Mouse (Mus musculus): Measurements from ENCODE around the gene Pdlim7. TPM values are rescaled to one million over a fixed set of nuclear protein-coding genes. Genes with fewer than 3 reads are reported as not detected.
A peak's percentile ranks its signal among the peaks of the same experiment; 100 is the strongest.

Gene Pdlim7
- total RNA-seq, 2 experiments from 2014 or later: 115 to 119 TPM

- DNase-seq: peak; percentile 60
Observed at GRCm38 (mm10) chr13:55486029-55486794, 27.3 kb downstream of the Pdlim7 start.

GRCm38 (mm10) chr13:55484520-55485088 is 28.9 kb downstream of the Pdlim7 start:
- no peak for DNase-seq

- no peak for DNase-seq
Observed at GRCm38 (mm10) chr13:55483593-55483992, 29.9 kb downstream of the Pdlim7 start.

GRCm38 (mm10) chr13:55483071-55483470 is 30.4 kb downstream of the Pdlim7 start:
- no peak for DNase-seq

DNA sequence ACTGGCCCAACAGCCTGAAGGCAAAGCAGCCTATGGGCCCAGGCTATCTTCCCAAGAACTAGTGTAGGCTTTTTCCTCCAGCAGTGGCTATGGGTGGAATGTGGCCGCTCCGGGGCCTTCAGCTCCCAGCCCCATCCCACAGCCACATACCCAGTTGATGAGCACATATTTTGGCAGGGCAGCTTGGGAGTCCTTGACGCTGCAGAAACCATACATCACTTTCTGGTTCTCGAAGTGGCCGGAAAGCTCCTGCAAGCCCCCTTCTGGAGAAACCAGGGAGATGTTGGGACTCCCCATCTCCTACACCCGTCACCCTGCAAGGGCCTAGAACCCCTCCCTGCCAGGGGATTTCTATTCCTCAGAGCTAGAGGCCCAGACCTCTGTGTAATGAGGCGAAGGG is 30.9 kb downstream of the Pdlim7 start:
- peak; percentile 66 for DNase-seq

- no peak for DNase-seq
Observed at GRCm38 (mm10) chr13:55479929-55480328, 33.5 kb downstream of the Pdlim7 start.

- DNase-seq: peak; percentile 46
Observed at GRCm38 (mm10) chr13:55479008-55479407, 34.5 kb downstream of the Pdlim7 start.

DNA sequence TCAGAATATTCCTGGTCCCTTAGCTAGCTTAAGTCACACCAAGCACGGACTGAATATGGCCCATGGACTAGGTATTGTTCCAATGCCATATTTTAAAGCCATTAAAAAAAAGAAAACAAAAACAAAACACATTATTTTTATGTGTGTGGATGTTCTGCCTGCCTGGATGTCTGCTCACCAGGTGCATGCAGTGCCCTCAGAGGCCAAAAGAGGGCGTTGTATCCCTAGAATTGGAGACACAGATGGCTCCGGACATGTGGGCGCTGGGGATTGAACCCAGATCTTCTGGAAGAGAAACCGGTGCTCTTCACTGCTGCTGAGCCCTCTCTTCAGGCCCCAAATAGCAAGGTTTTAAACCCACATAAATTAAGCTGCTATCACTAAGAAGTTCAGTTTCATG is 35.4 kb downstream of the Pdlim7 start:
- DNase-seq: peak; percentile 56

DNA sequence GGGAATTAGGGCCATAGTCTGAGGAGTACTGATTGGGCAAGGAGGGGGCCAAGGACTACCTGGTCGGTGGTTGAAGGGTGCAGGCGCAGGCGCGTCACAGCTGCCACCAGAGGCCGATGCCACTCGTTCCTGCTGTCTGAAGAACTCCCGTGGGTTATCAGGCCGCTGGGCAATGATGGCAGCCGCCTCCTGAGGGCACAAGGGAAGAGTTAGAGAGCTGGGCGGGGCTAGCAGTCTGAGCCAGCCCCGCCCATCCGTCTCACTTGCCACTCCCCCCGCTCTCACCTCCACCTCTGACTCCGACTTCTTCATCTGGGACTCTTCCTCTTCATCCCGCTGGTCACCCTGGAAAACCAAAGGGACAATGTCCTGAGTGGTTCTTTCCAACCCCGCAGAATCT is 36.0 kb downstream of the Pdlim7 start:
- no peak for DNase-seq

DNA sequence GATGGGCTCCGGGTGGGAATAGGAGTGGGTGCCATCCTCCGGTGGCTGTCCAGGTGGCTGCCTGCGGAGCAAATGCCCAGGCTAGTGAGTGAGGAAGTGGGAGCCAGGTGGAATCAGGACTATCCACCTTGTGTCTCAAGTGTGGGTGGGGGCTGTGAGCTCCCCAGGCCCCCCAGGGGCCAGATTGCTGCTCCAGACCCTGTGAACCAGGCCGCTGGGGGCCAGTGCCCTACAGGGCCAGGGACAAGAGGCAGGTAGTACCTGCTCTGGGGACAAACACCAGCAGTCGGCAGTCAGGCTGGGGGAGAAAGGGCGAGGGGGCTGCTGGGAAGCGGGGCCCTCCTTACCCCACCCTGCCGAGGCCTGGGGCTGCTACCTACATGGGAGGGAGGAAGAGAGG is 37.2 kb downstream of the Pdlim7 start:
- no peak for DNase-seq

- DNase-seq: no peak
Observed at GRCm38 (mm10) chr13:55475750-55476149, 37.7 kb downstream of the Pdlim7 start.

DNA sequence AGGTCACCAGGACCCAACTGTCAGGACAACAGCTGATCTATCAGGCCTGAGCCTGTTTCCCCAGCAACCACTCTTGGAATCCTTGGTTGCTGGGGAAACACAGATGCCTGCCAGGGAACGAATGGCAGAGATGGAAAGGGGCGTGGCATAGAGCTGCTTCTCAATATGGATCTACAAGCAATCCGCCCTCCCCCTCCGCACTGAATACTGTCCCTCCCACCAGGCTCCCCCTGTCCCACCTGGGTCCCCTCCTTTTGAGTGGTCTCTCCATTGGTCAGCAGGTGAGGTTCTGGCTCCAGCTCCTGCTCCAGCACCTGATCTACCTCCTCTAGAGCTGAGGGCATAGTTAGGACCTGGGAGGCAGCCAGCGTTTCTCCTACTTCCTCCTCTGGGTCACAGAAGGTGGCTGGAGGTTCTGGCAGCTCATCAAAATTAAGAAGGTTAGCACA is 38.8 kb downstream of the Pdlim7 start:
- DNase-seq: no peak

- DNase-seq: no peak
Observed at GRCm38 (mm10) chr13:55473961-55474360, 39.5 kb downstream of the Pdlim7 start.

GRCm38 (mm10) chr13:55473076-55473831 is 40.2 kb downstream of the Pdlim7 start:
- DNase-seq: no peak

- DNase-seq: peak; percentile 65
Observed at GRCm38 (mm10) chr13:55472132-55473022, 41.1 kb downstream of the Pdlim7 start.

DNA sequence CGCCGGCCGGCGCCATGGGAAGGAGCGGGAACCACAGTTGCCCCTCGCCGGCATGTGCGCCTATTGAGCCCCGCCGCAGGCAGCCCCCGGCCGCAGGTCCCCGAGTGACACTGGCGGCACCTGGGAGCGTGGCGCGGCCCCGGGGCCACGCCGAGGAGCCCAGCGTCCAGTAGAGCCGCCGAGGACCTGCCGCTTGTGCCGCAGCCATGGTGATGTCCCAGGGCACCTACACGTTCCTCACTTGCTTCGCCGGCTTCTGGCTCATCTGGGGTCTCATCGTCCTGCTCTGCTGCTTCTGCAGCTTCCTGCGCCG is 41.7 kb downstream of the Pdlim7 start:
- DNase-seq: no peak

DNA sequence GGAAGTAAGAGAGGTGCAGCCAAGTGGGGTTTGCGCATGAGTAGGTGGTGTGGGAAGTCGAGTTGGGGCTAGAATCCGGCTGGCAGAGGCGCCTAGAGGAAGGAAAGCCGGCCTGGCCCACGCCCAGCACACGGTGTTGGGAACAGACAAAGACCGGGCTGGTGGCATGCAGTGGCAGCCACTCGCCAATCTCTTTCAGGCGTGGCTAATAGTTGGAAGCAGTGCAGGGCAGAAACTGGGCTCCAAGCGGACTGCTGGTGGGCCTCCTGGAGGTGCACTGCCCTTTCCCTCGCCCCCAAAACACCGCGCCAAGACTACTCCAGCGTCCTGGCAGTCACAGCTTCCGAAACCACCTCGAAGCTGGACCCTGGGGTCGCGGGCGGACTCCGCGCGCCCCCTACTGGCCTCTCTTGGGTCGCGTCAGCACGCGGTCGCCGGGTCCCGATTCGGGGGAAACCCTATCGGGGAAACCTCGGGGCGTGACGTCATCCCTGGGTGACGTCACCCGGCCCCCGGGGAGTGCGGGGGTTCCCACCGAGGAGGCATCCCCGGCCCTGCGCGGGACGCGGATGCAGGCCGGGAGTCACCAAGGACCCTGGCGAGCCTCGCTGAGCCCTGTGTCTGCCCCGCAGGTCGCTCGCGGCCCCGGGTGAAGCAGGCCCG is 42.2 kb downstream of the Pdlim7 start:
- peak; percentile 93 for DNase-seq

DNA sequence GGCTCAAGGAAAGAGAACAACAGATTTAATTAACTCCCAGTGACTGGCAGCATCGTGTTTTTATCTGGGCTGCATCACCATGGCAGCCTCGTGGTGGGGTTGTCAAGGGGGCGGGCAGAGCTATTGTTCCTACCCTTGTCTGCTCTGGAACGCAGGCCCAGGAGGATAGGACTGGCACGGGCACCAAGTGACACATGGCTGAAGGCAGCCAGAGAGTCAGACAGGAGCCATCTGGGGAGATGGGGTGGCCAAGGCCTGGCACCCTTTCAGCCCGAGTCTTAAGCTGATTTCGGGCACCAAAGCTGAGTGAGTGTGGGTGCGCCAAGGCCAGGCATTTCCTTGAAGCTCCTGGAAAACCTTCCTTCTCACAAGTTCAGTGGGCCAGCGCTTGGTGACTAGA is 43.1 kb downstream of the Pdlim7 start:
- DNase-seq: no peak

DNA sequence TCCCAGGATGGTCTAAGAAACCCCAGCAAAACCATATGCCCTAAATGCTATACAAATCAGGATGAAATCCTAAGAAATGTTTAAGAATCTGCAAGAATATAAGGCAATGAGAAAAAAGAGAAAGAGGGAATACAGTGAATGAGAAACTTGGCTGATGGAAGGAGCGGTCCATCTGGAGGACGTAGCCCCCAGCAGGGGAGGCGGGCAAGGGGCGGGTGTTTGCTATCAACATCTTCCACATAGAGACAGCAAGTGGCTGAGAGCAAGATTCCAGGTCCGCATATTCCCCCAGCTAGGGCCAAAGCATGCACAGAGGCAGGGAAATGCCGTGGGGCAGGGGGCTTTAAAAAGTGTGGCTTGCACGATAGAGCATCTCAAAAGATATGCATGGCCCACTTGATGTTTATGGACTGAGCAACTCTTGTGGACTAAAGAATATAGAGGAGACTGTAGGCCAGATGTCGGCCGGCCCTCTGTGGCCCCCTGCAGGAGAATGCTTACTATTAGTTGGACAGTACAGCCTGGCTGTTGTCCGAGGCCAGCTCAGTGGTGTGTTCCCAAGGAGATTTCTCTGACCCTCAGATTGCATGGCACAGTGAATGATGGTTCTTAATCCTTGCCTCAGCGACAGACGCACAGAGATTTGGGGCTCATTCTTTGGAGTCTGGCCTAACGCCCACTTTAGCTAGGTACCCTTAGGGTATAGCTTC is 44.5 kb downstream of the Pdlim7 start:
- peak; percentile 77 for DNase-seq

DNA sequence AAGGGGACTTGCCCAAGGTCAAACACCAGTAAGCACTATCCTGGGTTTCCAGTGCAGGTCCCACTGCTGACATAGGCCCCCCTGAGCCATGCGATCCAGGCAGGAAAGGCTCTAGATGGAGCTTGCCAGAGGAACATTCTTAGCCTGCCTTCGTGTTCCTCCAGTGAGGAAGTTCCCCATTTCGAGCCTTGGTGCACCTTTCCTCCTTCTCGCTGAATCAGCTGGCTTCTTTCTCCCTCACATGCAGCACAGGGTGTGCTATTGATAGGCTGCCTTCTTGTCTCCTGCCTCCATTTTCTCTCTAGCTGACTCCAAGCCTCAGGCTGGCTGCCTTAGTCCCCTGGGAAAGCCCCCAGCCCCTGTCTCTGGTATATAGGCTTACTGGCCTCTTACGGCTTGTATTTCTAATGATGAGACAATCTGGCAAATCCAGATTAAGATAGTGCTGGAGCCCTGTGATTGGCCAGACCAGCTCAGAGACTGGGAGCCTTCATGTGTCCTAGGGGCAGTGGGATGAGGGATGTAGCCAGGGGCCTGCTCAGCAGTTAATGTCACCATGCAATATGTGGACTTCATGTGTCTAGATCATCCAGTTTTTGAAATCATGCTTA is 47.5 kb downstream of the Pdlim7 start:
- no peak for DNase-seq

DNA sequence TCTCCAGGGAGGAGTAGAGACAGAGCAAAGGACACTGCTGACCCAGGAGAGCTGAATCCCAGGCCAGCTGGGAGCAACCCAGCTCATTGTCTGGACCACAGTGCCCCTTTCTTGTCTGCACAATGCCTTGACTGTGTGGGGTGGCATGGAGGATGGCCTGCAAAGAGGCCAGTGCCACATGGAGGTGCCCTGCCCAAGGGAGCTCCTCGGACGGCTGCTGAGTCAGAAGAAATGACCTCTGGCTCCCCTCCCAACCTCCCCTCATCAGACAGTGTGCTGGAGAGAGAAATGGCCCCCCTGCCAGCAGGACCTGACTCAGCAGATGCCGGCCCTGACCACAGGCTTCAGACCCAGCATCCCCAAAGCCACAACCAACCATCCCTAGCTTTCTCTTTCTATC is 48.3 kb downstream of the Pdlim7 start:
- no peak for DNase-seq

Data from heart, postnatal 4 days (tissue).